In the genomic region with DNA sequence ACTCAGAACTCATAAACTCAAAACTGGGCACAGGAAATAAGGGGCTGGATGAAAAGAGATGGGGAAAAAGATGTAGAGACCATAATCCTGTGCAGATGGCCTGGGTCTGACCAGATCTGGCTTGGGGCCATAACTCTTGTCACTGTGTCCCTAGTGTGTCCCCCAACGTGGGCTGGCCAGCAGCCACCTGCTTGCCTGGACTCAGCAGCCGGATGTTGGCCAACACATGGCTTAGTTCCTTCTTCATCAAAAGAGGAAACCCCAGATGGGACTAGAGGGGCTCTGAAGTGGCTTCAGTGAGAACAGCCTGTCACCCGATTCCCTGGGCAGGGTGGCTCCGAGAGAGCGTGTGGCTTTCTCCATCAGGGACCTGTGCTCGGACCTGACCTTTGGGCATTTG, we compare ENCODE assay signal across 12 mouse cellular contexts. TPM values are rescaled to one million over a fixed set of nuclear protein-coding genes. Genes with fewer than 3 reads are reported as not detected.
DNase-seq lines count a peak whose midpoint lies in the region; TF ChIP-seq lines count a peak whose summit lies in the region.
"Had no signal": no experiment of that assay in that cellular context is flagged by ENCODE, and none has a peak within 500 bp of the region (broad histone marks: within the 10 kb centered on the region; RNA-seq: fewer than 3 reads in every experiment).

No protein-coding gene starts in this region.

- H3K9me3 ChIP-seq in megakaryocyte, embryonic 14.5 days, result no peaks in the 10 kb centered on the region
- H3K9me3 ChIP-seq: heart, embryonic 13.5 days; limb, embryonic 15.5 days had no signal

- TF ChIP-seq POLR2A in brain, embryonic 14.5 days (IDR thresholded peaks at IDR 0.05; ENCODE audit: borderline replicate concordance, extremely low read depth, insufficient read depth, insufficient read length, poor library complexity, severe bottlenecking), result no peak

- DNase-seq in gastrocnemius, postnatal 25 days, result peak; percentile 38
- DNase-seq in gastrocnemius, postnatal 36 days, result no peak
- peak; percentile 86 for DNase-seq in left cerebral cortex, postnatal 4 days
- no peak for DNase-seq in left cerebral cortex, adult 11 months (ENCODE audit: low spot score)
- peak; percentile 33 for DNase-seq in brain, embryonic 14.5 days (ENCODE audit: low read depth)
- DNase-seq in adrenal gland, postnatal 4 days (ENCODE audit: low spot score in 2 of 2), result no peak
- DNase-seq in layer of hippocampus, adult 18-20 months (ENCODE audit: low spot score in 2 of 2), result no peak
- DNase-seq: cerebellum, adult 8-10 months; thymus, postnatal 14 days had no signal

- peaks cover 98% of the 10 kb centered on the region for H3K36me3 ChIP-seq in megakaryocyte, embryonic 14.5 days (replicated peaks; ENCODE audit: low read length)

- peaks cover 5% of the 10 kb centered on the region for H3K27me3 ChIP-seq in megakaryocyte, embryonic 14.5 days (replicated peaks)
- H3K27me3 ChIP-seq: heart, embryonic 13.5 days; limb, embryonic 15.5 days had no signal

- H3K4me3 ChIP-seq in megakaryocyte, embryonic 14.5 days (replicated peaks), result peak overlapping the region; percentile 67
- H3K4me3 ChIP-seq: heart, embryonic 13.5 days; limb, embryonic 15.5 days had no signal

- intact Hi-C loops in gastrocnemius, postnatal 36 days (cut with DNase I), result no loop called here
- intact Hi-C loops in left cerebral cortex, postnatal 4 days (cut with DNase I), result no loop called here

- TF ChIP-seq CTCF in brain, embryonic 14.5 days (IDR thresholded peaks at IDR 0.05; ENCODE audit: borderline replicate concordance, extremely low read depth, insufficient read depth, insufficient read length), result no peak

- peaks cover 100% of the 10 kb centered on the region for H3K4me1 ChIP-seq in megakaryocyte, embryonic 14.5 days
- H3K4me1 ChIP-seq: limb, embryonic 15.5 days had no signal

RNA-seq across cellular contexts. Expression of gene Ninj1, which starts 9.5 kb away (rescaled TPM):
- total RNA-seq in gastrocnemius, postnatal 25 days (2021), result 10 to 100 TPM; 15.8 to 18.8 TPM
- 10 to 100 TPM; 15.1 to 15.7 TPM for total RNA-seq in gastrocnemius, postnatal 36 days (2021)
- total RNA-seq in left cerebral cortex, postnatal 4 days (2021), result 10 to 100 TPM; 17.2 to 17.4 TPM
- polyA plus RNA-seq in brain, embryonic 14.5 days (2012; rRNA removed), result 22.5 and 26.7 TPM in 2 replicates
- 422 and 866 TPM in 2 replicates for polyA plus RNA-seq in megakaryocyte, embryonic 14.5 days (2012; ENCODE audit: insufficient read depth, low replicate concordance)
- total RNA-seq in adrenal gland, postnatal 4 days (2021), result 10 to 100 TPM; 49.0 to 51.9 TPM
- 10 to 100 TPM; 19.5 to 19.9 TPM for total RNA-seq in layer of hippocampus, adult 18-20 months (2021)

RNA-seq across cellular contexts. Expression of gene Card19, which starts 19.1 kb away (rescaled TPM):
- total RNA-seq in gastrocnemius, postnatal 25 days (2021), result 100 to 1,000 TPM in 1 of 2 experiments, 10 to 100 TPM in 1; 93.6 to 118 TPM
- 100 to 1,000 TPM in 1 of 2 experiments, 10 to 100 TPM in 1; 88.7 to 103 TPM for total RNA-seq in gastrocnemius, postnatal 36 days (2021)
- total RNA-seq in left cerebral cortex, postnatal 4 days (2021), result 10 to 100 TPM in 1 of 2 experiments, 1 to 10 TPM in 1; 7.6 to 12.6 TPM
- 26.2 and 26.9 TPM in 2 replicates for polyA plus RNA-seq in brain, embryonic 14.5 days (2012; rRNA removed)
- polyA plus RNA-seq in megakaryocyte, embryonic 14.5 days (2012; ENCODE audit: insufficient read depth, low replicate concordance), result 534 and 845 TPM in 2 replicates
- 10 to 100 TPM; 48.9 to 62.7 TPM for total RNA-seq in adrenal gland, postnatal 4 days (2021)
- total RNA-seq in layer of hippocampus, adult 18-20 months (2021), result 10 to 100 TPM; 11.8 to 13.0 TPM

RNA-seq across cellular contexts. Expression of gene Wnk2, which starts 49.0 kb away (rescaled TPM):
- 10 to 100 TPM; 51.0 to 62.2 TPM for total RNA-seq in gastrocnemius, postnatal 25 days (2021)
- total RNA-seq in gastrocnemius, postnatal 36 days (2021), result 10 to 100 TPM; 58.9 to 71.9 TPM
- 100 to 1,000 TPM; 134 to 137 TPM for total RNA-seq in left cerebral cortex, postnatal 4 days (2021)
- polyA plus RNA-seq in brain, embryonic 14.5 days (2012; rRNA removed), result 49.0 and 86.7 TPM in 2 replicates
- polyA plus RNA-seq in megakaryocyte, embryonic 14.5 days (2012; ENCODE audit: insufficient read depth, low replicate concordance), result 0.02 and 0.35 TPM in 2 replicates
- total RNA-seq in adrenal gland, postnatal 4 days (2021), result 10 to 100 TPM; 10.1 to 10.5 TPM
- total RNA-seq in layer of hippocampus, adult 18-20 months (2021), result 100 to 1,000 TPM; 100 to 103 TPM

RNA-seq across cellular contexts. Expression of gene Susd3, which starts 51.7 kb away (rescaled TPM):
- total RNA-seq in gastrocnemius, postnatal 25 days (2021), result under 1 TPM in 1 of 2 experiments, not detected in 1; 0.26 TPM
- under 1 TPM in 1 of 2 experiments, not detected in 1; 0.32 TPM for total RNA-seq in gastrocnemius, postnatal 36 days (2021)
- under 1 TPM; 0.54 to 0.58 TPM for total RNA-seq in left cerebral cortex, postnatal 4 days (2021)
- polyA plus RNA-seq in brain, embryonic 14.5 days (2012; rRNA removed), result 0.44 and 0.72 TPM in 2 replicates
- polyA plus RNA-seq in megakaryocyte, embryonic 14.5 days (2012; ENCODE audit: insufficient read depth, low replicate concordance), result 289 and 697 TPM in 2 replicates
- total RNA-seq in adrenal gland, postnatal 4 days (2021), result 10 to 100 TPM in 1 of 2 experiments, 1 to 10 TPM in 1; 8.2 to 11.3 TPM
- total RNA-seq in layer of hippocampus, adult 18-20 months (2021), result 1 to 10 TPM; 1.9 to 2.2 TPM

Comparison
In these comparisons a context has a peak if more than half of its experiments do, and no peak if none do; other contexts are left out.
1. DNase-seq: peak in gastrocnemius, postnatal 25 days (single experiment), left cerebral cortex, postnatal 4 days (single experiment) and brain, embryonic 14.5 days (single experiment); none in gastrocnemius, postnatal 36 days (0 of 2), left cerebral cortex, adult 11 months (single experiment), adrenal gland, postnatal 4 days (0 of 2) and layer of hippocampus, adult 18-20 months (0 of 2).
2. RNA of gene Wnk2, which starts 49.0 kb away (total RNA-seq): 134 to 137 TPM in left cerebral cortex, postnatal 4 days, 100 to 103 TPM in layer of hippocampus, adult 18-20 months, 58.9 to 71.9 TPM in gastrocnemius, postnatal 36 days and 51.0 to 62.2 TPM in gastrocnemius, postnatal 25 days; 10.1 to 10.5 TPM in adrenal gland, postnatal 4 days; every median in the first group is over 4 times any median in the second.